Mouse (Mus musculus) heart, postnatal 0 days (tissue): ENCODE data around the gene Mcoln1. TPM values are rescaled to one million over a fixed set of nuclear protein-coding genes. Genes with fewer than 3 reads are reported as not detected.

Experiments
- ATAC-seq: fragments of 200-750 bp; cut with Nextera tagmentation; 2 replicates; pipeline ENCODE4 v1.8.0; 2017; ENCODE audit warnings: low read depth, moderate number of reproducible peaks, moderate library complexity; ENCODE audit not compliant: insufficient read depth
- DNase-seq: peaks from one replicate; pipeline ENCODE4 v3.0.0-alpha.2; 2016; ENCODE audit warnings: low spot score
- H3K27ac ChIP-seq: fragments of 300-500 bp; sonication (generic); 2 replicates; pipeline ENCODE4 v1.5.1; 2014; ENCODE audit warnings: low read depth, mild to moderate bottlenecking
- H3K27me3 ChIP-seq: fragments of 300-500 bp; sonication (generic); 2 replicates; pipeline ENCODE4 v1.6.1; 2014; ENCODE audit warnings: low read length, mixed read lengths; ENCODE audit not compliant: control insufficient read depth, insufficient read depth
- H3K36me3 ChIP-seq: fragments of 300-500 bp; sonication (generic); replicated peaks from 2 replicates; pipeline ENCODE4 v1.6.1; 2014; ENCODE audit warnings: low read length, mixed read lengths; ENCODE audit not compliant: control insufficient read depth, insufficient read depth
- H3K4me1 ChIP-seq: fragments of 300-500 bp; sonication (generic); 2 replicates; pipeline ENCODE4 v1.6.1; 2014; ENCODE audit warnings: antibody characterized with exemption; ENCODE audit not compliant: control insufficient read depth, insufficient read depth
- H3K4me2 ChIP-seq: fragments of 300-500 bp; sonication (generic); 2 replicates; pipeline ENCODE4 v1.6.1; 2014; ENCODE audit warnings: low read depth, mild to moderate bottlenecking, low read length, moderate library complexity
- H3K4me3 ChIP-seq: fragments of 300-500 bp; sonication (generic); 2 replicates; pipeline ENCODE4 v1.5.1; 2014; ENCODE audit warnings: low read depth, low read length
- H3K9ac ChIP-seq: fragments of 300-500 bp; sonication (generic); replicated peaks from 2 replicates; pipeline ENCODE4 v1.6.1; 2014; ENCODE audit warnings: low read depth, low read length, mixed read lengths
- H3K9me3 ChIP-seq: fragments of 300-500 bp; sonication (generic); replicated peaks from 2 replicates; pipeline ENCODE4 v1.6.1; 2016; ENCODE audit warnings: low read length; ENCODE audit not compliant: control insufficient read depth
- CTCF ChIP-seq: IDR thresholded peaks from 2 replicates; pipeline ENCODE4 v1.5.1; 2016; ENCODE audit warnings: antibody characterized with exemption, control low read depth, low read depth
- EP300 ChIP-seq: IDR thresholded peaks from 2 replicates; pipeline ENCODE4 v1.6.1; 2016; ENCODE audit warnings: antibody characterized with exemption, low read depth
- WGBS: fragments of 180-500 bp; shearing (Covaris S2); extraction: QIAGEN DNeasy Blood & Tissue Kit; methylation state at CpG from one replicate; pipeline ENCODE4 v1.1.7; 2014; 5-methylcytosine and 5-hydroxymethylcytosine counted together
- polyA plus RNA-seq: library from polyadenylated mRNA; unstranded; fragments of >200 nt; fragmentation: Nextera tagmentation; extraction: Ambion mirVana; gene quantifications from 2 replicates; pipeline ENCODE4 v1.2.1, GENCODE M21; 2015
- total RNA-seq: library from RNA; depleted of rRNA; stranded (reverse); fragments of >200 nt; gene quantifications from 2 replicates; pipeline ENCODE4 v1.2.3, GENCODE M21; 2014; ENCODE audit warnings: low replicate concordance

The Mcoln1 gene
- total and polyA plus RNA-seq, 2 experiments from 2014 or later, result 32.9 to 47.6 TPM

GRCm38 (mm10) chr8:3531936-3532335, 31.7 kb downstream of the Mcoln1 start:
- Histone ChIP-seq H3K9ac (no peak overlapping the region), H3K4me1 (no peaks in the 10 kb centered on the region), H3K9me3 (no peaks in the 10 kb centered on the region), H3K27ac (no peak overlapping the region), H3K36me3 (peaks cover 34% of the 10 kb centered on the region), H3K4me2 (no peak overlapping the region), H3K27me3 (no peaks in the 10 kb centered on the region), H3K4me3 (no peak overlapping the region)
- no peak for ATAC-seq
- 93% methylated on average over 18 of the region's 18 CpGs for WGBS
- TF ChIP-seq CTCF, result no peak
- TF ChIP-seq EP300, result no peak
- DNase-seq, result no peak

GRCm38 (mm10) chr8:3536053-3536841, 36.0 kb downstream of the Mcoln1 start:
- 58% methylated on average over 15 of the region's 15 CpGs for WGBS
- H3K4me2 ChIP-seq, result no peak overlapping the region
- ATAC-seq, result peak; percentile 24; the same call in 1 of the 2 replicates

GRCm38 (mm10) chr8:3536940-3537339, 36.7 kb downstream of the Mcoln1 start:
- Histone ChIP-seq H3K4me2 (no peak overlapping the region), H3K9me3 (no peaks in the 10 kb centered on the region), H3K27ac (no peak overlapping the region), H3K9ac (no peak overlapping the region), H3K4me3 (no peak overlapping the region), H3K4me1 (no peaks in the 10 kb centered on the region), H3K27me3 (no peaks in the 10 kb centered on the region), H3K36me3 (peaks cover 48% of the 10 kb centered on the region)
- 95% methylated on average over 9 of the region's 9 CpGs for WGBS
- TF ChIP-seq CTCF (no peak), EP300 (no peak)
- no peak for ATAC-seq
- no peak for DNase-seq

More at GRCm38 (mm10) chr8:3536053-3536841, 36.0 kb downstream of the Mcoln1 start:
- Histone ChIP-seq H3K36me3 (peaks cover 49% of the 10 kb centered on the region), H3K4me1 (no peaks in the 10 kb centered on the region), H3K27me3 (no peaks in the 10 kb centered on the region), H3K4me3 (no peak overlapping the region), H3K9me3 (no peaks in the 10 kb centered on the region), H3K9ac (no peak overlapping the region), H3K27ac (no peak overlapping the region)
- TF ChIP-seq CTCF (no peak), EP300 (no peak)
- DNase-seq, result no peak

- H3K9me3 ChIP-seq, result no peaks in the 10 kb centered on the region
- DNase-seq (no peak), ATAC-seq (no peak)
- no peak overlapping the region for H3K9ac ChIP-seq
- WGBS, result 87% methylated on average over 22 of the region's 26 CpGs
- no peak overlapping the region for H3K4me3 ChIP-seq
- peaks cover 47% of the 10 kb centered on the region for H3K36me3 ChIP-seq
- H3K27me3 ChIP-seq, result no peaks in the 10 kb centered on the region
- TF ChIP-seq CTCF, result no peak
- no peak for TF ChIP-seq EP300
- no peak overlapping the region for H3K4me2 ChIP-seq
- H3K4me1 ChIP-seq, result no peaks in the 10 kb centered on the region
- no peak overlapping the region for H3K27ac ChIP-seq
These were observed 37.4 kb downstream of the Mcoln1 start for GRCm38 (mm10) chr8:3537666-3538065.

- H3K4me3 ChIP-seq, result no peak overlapping the region
- no peaks in the 10 kb centered on the region for H3K27me3 ChIP-seq
- DNase-seq, result no peak
- peaks cover 51% of the 10 kb centered on the region for H3K36me3 ChIP-seq
- no peak overlapping the region for H3K9ac ChIP-seq
- no peak for TF ChIP-seq EP300
- TF ChIP-seq CTCF, result no peak
- H3K9me3 ChIP-seq, result no peaks in the 10 kb centered on the region
- H3K4me2 ChIP-seq, result no peak overlapping the region
- no peaks in the 10 kb centered on the region for H3K4me1 ChIP-seq
- WGBS, result 75% methylated on average over 7 of the region's 7 CpGs
- no peak for ATAC-seq
- H3K27ac ChIP-seq, result no peak overlapping the region
These were observed 38.9 kb downstream of the Mcoln1 start for GRCm38 (mm10) chr8:3539146-3539545.
